Mouse (Mus musculus): ENCODE results near the gene Foxe1. TPM values are rescaled to one million over a fixed set of nuclear protein-coding genes. Genes with fewer than 3 reads are reported as not detected.

Foxe1 gene
- polyA plus RNA-seq, 1 experiment from 2014 or later: not detected

- WGBS: under 1% methylated on average over 56 of the region's 56 CpGs
These were observed 45.7 kb downstream of the Foxe1 start, which contains the start of gene Trmo for GRCm38 (mm10) chr4:46389013-46389611. Trmo (minus strand) TSS chr4:46389437.

GRCm38 (mm10) chr4:46389612-46390341, 46.4 kb downstream of the Foxe1 start:
- no peak for ATAC-seq
- Histone ChIP-seq H3K27me3 (replicated peaks) (no peaks in the 10 kb centered on the region), H3K4me3 (replicated peaks) (peak overlapping the region; percentile 62), H3K4me2 (replicated peaks) (peak overlapping the region; percentile 69), H3K4me1 (replicated peaks) (no peaks in the 10 kb centered on the region), H3K9me3 (no peaks in the 10 kb centered on the region), H3K27ac (peak overlapping the region; percentile 94), H3K36me3 (peaks cover 2% of the 10 kb centered on the region; the same call in 1 of the 2 replicates), H3K9ac (peak overlapping the region; percentile 78)
- 2% methylated on average over 24 of the region's 24 CpGs for WGBS

More at GRCm38 (mm10) chr4:46389013-46389611, 45.7 kb downstream of the Foxe1 start, which contains the start of gene Trmo:
- Histone ChIP-seq H3K36me3 (peaks cover 2% of the 10 kb centered on the region; the same call in 1 of the 2 replicates), H3K9me3 (no peaks in the 10 kb centered on the region), H3K9ac (peak within 1 kb of the TSS; percentile 78), H3K4me1 (replicated peaks) (no peaks in the 10 kb centered on the region), H3K27me3 (replicated peaks) (no peaks in the 10 kb centered on the region), H3K27ac (peak within 1 kb of the TSS; percentile 94), H3K4me2 (replicated peaks) (peak within 1 kb of the TSS; percentile 69), H3K4me3 (replicated peaks) (peak within 1 kb of the TSS; percentile 62)
- peak; percentile 97 for ATAC-seq

- Histone ChIP-seq H3K27ac (0 out of 2 replicates have a peak overlapping the region, but pooled peaks have one; percentile 15), H3K4me1 (replicated peaks) (no peaks in the 10 kb centered on the region)
These were observed 47.1 kb downstream of the Foxe1 start for GRCm38 (mm10) chr4:46390390-46390970.

GRCm38 (mm10) chr4:46394388-46394787, 51.0 kb downstream of the Foxe1 start:
- Histone ChIP-seq H3K36me3 (no peaks in the 10 kb centered on the region), H3K4me3 (replicated peaks) (no peak overlapping the region), H3K9ac (no peak overlapping the region), H3K27ac (no peak overlapping the region), H3K9me3 (no peaks in the 10 kb centered on the region), H3K4me1 (replicated peaks) (no peaks in the 10 kb centered on the region), H3K27me3 (replicated peaks) (no peaks in the 10 kb centered on the region), H3K4me2 (replicated peaks) (no peak overlapping the region)
- WGBS: 85% methylated on average over 2 of the region's 2 CpGs
- no peak for ATAC-seq

More at GRCm38 (mm10) chr4:46390390-46390970, 47.1 kb downstream of the Foxe1 start:
- ATAC-seq: peak; percentile 30
- Histone ChIP-seq H3K9ac (no peak overlapping the region), H3K36me3 (no peaks in the 10 kb centered on the region), H3K4me2 (replicated peaks) (peak overlapping the region; percentile 69), H3K27me3 (replicated peaks) (no peaks in the 10 kb centered on the region), H3K9me3 (no peaks in the 10 kb centered on the region), H3K4me3 (replicated peaks) (no peak overlapping the region; the same call in 1 of the 2 replicates)
- WGBS: 23% methylated on average over 9 of the region's 9 CpGs

GRCm38 (mm10) chr4:46395736-46396135, 52.3 kb downstream of the Foxe1 start:
- Histone ChIP-seq H3K4me1 (replicated peaks) (no peaks in the 10 kb centered on the region), H3K9ac (no peak overlapping the region), H3K36me3 (no peaks in the 10 kb centered on the region), H3K4me3 (replicated peaks) (no peak overlapping the region), H3K4me2 (replicated peaks) (no peak overlapping the region), H3K27ac (no peak overlapping the region), H3K9me3 (no peaks in the 10 kb centered on the region), H3K27me3 (replicated peaks) (no peaks in the 10 kb centered on the region)
- 42% methylated on average over 5 of the region's 5 CpGs for WGBS
- no peak for ATAC-seq

Other genes with a start within 250 kb of the Foxe1 start
- gene Ncbp1, start 205.0 kb upstream of the Foxe1 start, polyA plus RNA-seq (2015; fragmentation: Nextera tagmentation; extraction: Ambion mirVana): 65.6 and 66.8 TPM in 2 replicates
- gene Tstd2, start 204.9 kb upstream of the Foxe1 start, polyA plus RNA-seq (2015; fragmentation: Nextera tagmentation; extraction: Ambion mirVana): 29.3 and 30.9 TPM in 2 replicates
- gene Xpa, start 147.3 kb upstream of the Foxe1 start, polyA plus RNA-seq (2015; fragmentation: Nextera tagmentation; extraction: Ambion mirVana): 18.3 and 18.4 TPM in 2 replicates
- 11.2 and 11.5 TPM in 2 replicates for gene Trmo, start 45.8 kb downstream of the Foxe1 start, polyA plus RNA-seq (2015; fragmentation: Nextera tagmentation; extraction: Ambion mirVana)
- 4.8 and 6.4 TPM in 2 replicates for gene Hemgn, start 69.9 kb downstream of the Foxe1 start, polyA plus RNA-seq (2015; fragmentation: Nextera tagmentation; extraction: Ambion mirVana)
- gene Anp32b, start 107.3 kb downstream of the Foxe1 start, polyA plus RNA-seq (2015; fragmentation: Nextera tagmentation; extraction: Ambion mirVana): 260 and 262 TPM in 2 replicates
- 102 and 113 TPM in 2 replicates for gene Nans, start 145.6 kb downstream of the Foxe1 start, polyA plus RNA-seq (2015; fragmentation: Nextera tagmentation; extraction: Ambion mirVana)
- 11.4 and 12.6 TPM in 2 replicates for gene Trim14, start 192.5 kb downstream of the Foxe1 start, polyA plus RNA-seq (2015; fragmentation: Nextera tagmentation; extraction: Ambion mirVana)